Mouse (Mus musculus): ENCODE data around the gene Tnfrsf19. TPM values are rescaled to one million over a fixed set of nuclear protein-coding genes. Genes with fewer than 3 reads are reported as not detected.

The Tnfrsf19 gene
- polyA plus RNA-seq, 1 experiment from 2014 or later, result 6.7 TPM

GRCm38 (mm10) chr14:60986926-60987325 lies 59.4 kb downstream of the Tnfrsf19 start:
- WGBS (ENCODE audit: insufficient replicate concordance), result 68% methylated on average over 5 of the region's 5 CpGs
- H3K36me3 ChIP-seq, result no peaks in the 10 kb centered on the region
- no peak overlapping the region for H3K27ac ChIP-seq
- H3K4me1 ChIP-seq, result 0 out of 2 replicates have a peak, but pooled peaks cover 12% of the 10 kb centered on the region
- H3K9ac ChIP-seq, result no peak overlapping the region
- no peak for ATAC-seq
- no peak overlapping the region for H3K4me3 ChIP-seq
- no peaks in the 10 kb centered on the region for H3K9me3 ChIP-seq (replicated peaks)
- no peak overlapping the region for H3K4me2 ChIP-seq
- H3K27me3 ChIP-seq (replicated peaks), result no peaks in the 10 kb centered on the region

- Histone ChIP-seq H3K4me3 (no peak overlapping the region), H3K4me1 (0 out of 2 replicates have a peak, but pooled peaks cover 12% of the 10 kb centered on the region), H3K27ac (no peak overlapping the region), H3K9ac (no peak overlapping the region), H3K9me3 (replicated peaks) (no peaks in the 10 kb centered on the region), H3K36me3 (no peaks in the 10 kb centered on the region), H3K27me3 (replicated peaks) (no peaks in the 10 kb centered on the region), H3K4me2 (no peak overlapping the region)
- ATAC-seq, result no peak
- WGBS (ENCODE audit: insufficient replicate concordance), result 33% methylated on average over 4 of the region's 4 CpGs
Observed at GRCm38 (mm10) chr14:60985077-60985476, 61.2 kb downstream of the Tnfrsf19 start.

GRCm38 (mm10) chr14:60984266-60984665 lies 62.0 kb downstream of the Tnfrsf19 start:
- Histone ChIP-seq H3K27me3 (replicated peaks) (no peaks in the 10 kb centered on the region), H3K27ac (no peak overlapping the region), H3K9ac (no peak overlapping the region), H3K4me3 (no peak overlapping the region), H3K36me3 (no peaks in the 10 kb centered on the region), H3K4me1 (0 out of 2 replicates have a peak, but pooled peaks cover 12% of the 10 kb centered on the region), H3K9me3 (replicated peaks) (no peaks in the 10 kb centered on the region), H3K4me2 (no peak overlapping the region)
- no peak for ATAC-seq
- 45% methylated on average over 6 of the region's 6 CpGs for WGBS (ENCODE audit: insufficient replicate concordance)

- H3K27me3 ChIP-seq (replicated peaks), result no peaks in the 10 kb centered on the region
- H3K9ac ChIP-seq, result no peak overlapping the region
- ATAC-seq, result no peak
- 0 out of 2 replicates have a peak, but pooled peaks cover 6% of the 10 kb centered on the region for H3K4me1 ChIP-seq
- H3K4me3 ChIP-seq, result no peak overlapping the region
- H3K27ac ChIP-seq, result no peak overlapping the region
- no peaks in the 10 kb centered on the region for H3K36me3 ChIP-seq
- no peaks in the 10 kb centered on the region for H3K9me3 ChIP-seq (replicated peaks)
- no peak overlapping the region for H3K4me2 ChIP-seq
Observed at GRCm38 (mm10) chr14:60982126-60982525, 64.2 kb downstream of the Tnfrsf19 start.

- H3K36me3 ChIP-seq, result no peaks in the 10 kb centered on the region
- no peaks in the 10 kb centered on the region for H3K9me3 ChIP-seq (replicated peaks)
- H3K4me3 ChIP-seq, result no peak overlapping the region
- H3K4me1 ChIP-seq, result peaks cover 10% of the 10 kb centered on the region; the same call in 1 of the 2 replicates
- no peak overlapping the region for H3K9ac ChIP-seq
- H3K27me3 ChIP-seq (replicated peaks), result no peaks in the 10 kb centered on the region
- no peak overlapping the region for H3K4me2 ChIP-seq
- no peak for ATAC-seq
- 86% methylated on average over 5 of the region's 5 CpGs for WGBS (ENCODE audit: insufficient replicate concordance)
- H3K27ac ChIP-seq, result no peak overlapping the region
Observed at GRCm38 (mm10) chr14:60980244-60980887, 65.9 kb downstream of the Tnfrsf19 start.

- Histone ChIP-seq H3K9ac (no peak overlapping the region), H3K4me2 (no peak overlapping the region), H3K27me3 (replicated peaks) (no peaks in the 10 kb centered on the region), H3K4me3 (no peak overlapping the region), H3K4me1 (peaks cover 5% of the 10 kb centered on the region; the same call in 1 of the 2 replicates), H3K36me3 (no peaks in the 10 kb centered on the region), H3K27ac (no peak overlapping the region), H3K9me3 (replicated peaks) (no peaks in the 10 kb centered on the region)
- ATAC-seq, result no peak
- WGBS (ENCODE audit: insufficient replicate concordance), result 67% methylated on average over 6 of the region's 6 CpGs
Observed at GRCm38 (mm10) chr14:60978129-60978528, 68.2 kb downstream of the Tnfrsf19 start.

GRCm38 (mm10) chr14:60976231-60976630 lies 70.1 kb downstream of the Tnfrsf19 start:
- no peak overlapping the region for H3K27ac ChIP-seq
- 74% methylated on average over 3 of the region's 3 CpGs for WGBS (ENCODE audit: insufficient replicate concordance)
- H3K9me3 ChIP-seq (replicated peaks), result no peaks in the 10 kb centered on the region
- H3K9ac ChIP-seq, result no peak overlapping the region
- no peaks in the 10 kb centered on the region for H3K27me3 ChIP-seq (replicated peaks)
- ATAC-seq, result no peak
- no peaks in the 10 kb centered on the region for H3K36me3 ChIP-seq
- H3K4me3 ChIP-seq, result no peak overlapping the region
- peaks cover 5% of the 10 kb centered on the region; the same call in 1 of the 2 replicates for H3K4me1 ChIP-seq
- no peak overlapping the region for H3K4me2 ChIP-seq

- no peak overlapping the region for H3K4me3 ChIP-seq
- H3K27ac ChIP-seq, result no peak overlapping the region
- H3K9me3 ChIP-seq (replicated peaks), result no peaks in the 10 kb centered on the region
- no peak overlapping the region for H3K9ac ChIP-seq
- ATAC-seq, result peak; percentile 65
- no peaks in the 10 kb centered on the region for H3K36me3 ChIP-seq
- H3K27me3 ChIP-seq (replicated peaks), result no peaks in the 10 kb centered on the region
- no peak overlapping the region for H3K4me2 ChIP-seq
- peaks cover 5% of the 10 kb centered on the region; the same call in 1 of the 2 replicates for H3K4me1 ChIP-seq
- 53% methylated on average over 3 of the region's 3 CpGs for WGBS (ENCODE audit: insufficient replicate concordance)
Observed at GRCm38 (mm10) chr14:60975736-60976135, 70.6 kb downstream of the Tnfrsf19 start.

GRCm38 (mm10) chr14:60970961-60971360 lies 75.3 kb downstream of the Tnfrsf19 start:
- no peaks in the 10 kb centered on the region; the same call in 1 of the 2 replicates for H3K36me3 ChIP-seq
- no peak overlapping the region for H3K27ac ChIP-seq
- ATAC-seq, result no peak
- 84% methylated on average over 9 of the region's 9 CpGs for WGBS (ENCODE audit: insufficient replicate concordance)
- H3K4me3 ChIP-seq, result no peak overlapping the region
- no peaks in the 10 kb centered on the region for H3K27me3 ChIP-seq (replicated peaks)
- no peak overlapping the region for H3K4me2 ChIP-seq
- H3K9ac ChIP-seq, result no peak overlapping the region
- peaks cover 5% of the 10 kb centered on the region; the same call in 1 of the 2 replicates for H3K4me1 ChIP-seq
- H3K9me3 ChIP-seq (replicated peaks), result no peaks in the 10 kb centered on the region

- Histone ChIP-seq H3K4me2 (no peak overlapping the region), H3K36me3 (no peaks in the 10 kb centered on the region; the same call in 1 of the 2 replicates), H3K4me3 (no peak overlapping the region), H3K9me3 (replicated peaks) (no peaks in the 10 kb centered on the region), H3K27ac (no peak overlapping the region), H3K4me1 (no peaks in the 10 kb centered on the region), H3K27me3 (replicated peaks) (no peaks in the 10 kb centered on the region), H3K9ac (no peak overlapping the region)
- WGBS (ENCODE audit: insufficient replicate concordance), result 70% methylated on average over 4 of the region's 4 CpGs
- ATAC-seq, result no peak
Observed at GRCm38 (mm10) chr14:60966061-60966460, 80.2 kb downstream of the Tnfrsf19 start.

GRCm38 (mm10) chr14:60964016-60964810 lies 82.1 kb downstream of the Tnfrsf19 start:
- no peak for ATAC-seq
- H3K9me3 ChIP-seq (replicated peaks), result no peaks in the 10 kb centered on the region
- no peak overlapping the region for H3K4me2 ChIP-seq
- WGBS (ENCODE audit: insufficient replicate concordance), result 71% methylated on average over 7 of the region's 7 CpGs
- H3K36me3 ChIP-seq, result no peaks in the 10 kb centered on the region
- no peak overlapping the region for H3K4me3 ChIP-seq
- H3K9ac ChIP-seq, result no peak overlapping the region
- no peaks in the 10 kb centered on the region for H3K27me3 ChIP-seq (replicated peaks)
- H3K27ac ChIP-seq, result no peak overlapping the region
- H3K4me1 ChIP-seq, result no peaks in the 10 kb centered on the region

- H3K27me3 ChIP-seq (replicated peaks), result no peaks in the 10 kb centered on the region
- no peaks in the 10 kb centered on the region for H3K36me3 ChIP-seq
- ATAC-seq, result no peak
- no peak overlapping the region for H3K4me3 ChIP-seq
- H3K27ac ChIP-seq, result no peak overlapping the region
- no peak overlapping the region for H3K4me2 ChIP-seq
- no peaks in the 10 kb centered on the region for H3K9me3 ChIP-seq (replicated peaks)
- no peaks in the 10 kb centered on the region for H3K4me1 ChIP-seq
- no peak overlapping the region for H3K9ac ChIP-seq
Observed at GRCm38 (mm10) chr14:60957611-60958157, 88.6 kb downstream of the Tnfrsf19 start.

All from liver, embryonic 12.5 days (tissue).